In genomic region chr12:85417845-85418244, GRCm38 (mm10) we compare ENCODE assay signal across 10 mouse cellular contexts. TPM values are rescaled to one million over a fixed set of nuclear protein-coding genes. Genes with fewer than 3 reads are reported as not detected.
DNase-seq lines count a peak whose midpoint lies in the region; ATAC-seq and TF ChIP-seq lines count a peak whose summit lies in the region.
"Had no signal": no experiment of that assay in that cellular context is flagged by ENCODE, and none has a peak within 500 bp of the region (broad histone marks: within the 10 kb centered on the region; RNA-seq: fewer than 3 reads in every experiment).

No protein-coding gene starts in this region.

- no peak overlapping the region for H3K9ac ChIP-seq in liver, postnatal 0 days (replicated peaks)
- no peak overlapping the region for H3K9ac ChIP-seq in liver, embryonic 11.5 days (ENCODE audit: low read depth, low read length)
- H3K9ac ChIP-seq: heart, embryonic 13.5 days; neural tube, embryonic 13.5 days had no signal

- H3K4me1 ChIP-seq in liver, postnatal 0 days (ENCODE audit: insufficient read depth), result no peaks in the 10 kb centered on the region
- no peaks in the 10 kb centered on the region for H3K4me1 ChIP-seq in liver, embryonic 11.5 days (replicated peaks; ENCODE audit: control insufficient read depth, insufficient read depth, low read length)
- H3K4me1 ChIP-seq: neural tube, embryonic 13.5 days had no signal

- TF ChIP-seq CTCF in liver, postnatal 0 days (IDR thresholded peaks at IDR 0.05; ENCODE audit: low read depth), result no peak
- no peak for TF ChIP-seq CTCF in left cerebral cortex, adult 2 months (IDR thresholded peaks at IDR 0.05)

- no peak for TF ChIP-seq EP300 in liver, postnatal 0 days (IDR thresholded peaks at IDR 0.05; ENCODE audit: low read depth)

- 28% methylated on average over 9 of the region's 9 CpGs for WGBS in liver, postnatal 0 days (ENCODE audit: insufficient replicate concordance)
- WGBS in liver, embryonic 11.5 days, result 52% methylated on average over 9 of the region's 9 CpGs

- H3K27ac ChIP-seq in liver, postnatal 0 days (ENCODE audit: low read depth), result no peak overlapping the region
- no peak overlapping the region for H3K27ac ChIP-seq in liver, embryonic 11.5 days (ENCODE audit: low read depth, low read length)
- no peak overlapping the region for H3K27ac ChIP-seq in left cerebral cortex, adult 2 months
- H3K27ac ChIP-seq: heart, embryonic 13.5 days; neural tube, embryonic 13.5 days had no signal

- no peak overlapping the region for H3K4me2 ChIP-seq in liver, postnatal 0 days (ENCODE audit: low read depth, low read length)
- no peak overlapping the region for H3K4me2 ChIP-seq in liver, embryonic 11.5 days
- H3K4me2 ChIP-seq: heart, embryonic 13.5 days; neural tube, embryonic 13.5 days had no signal

- H3K36me3 ChIP-seq in liver, postnatal 0 days (replicated peaks; ENCODE audit: insufficient read depth, low read length), result no peaks in the 10 kb centered on the region
- H3K36me3 ChIP-seq in liver, embryonic 11.5 days (ENCODE audit: control insufficient read depth, insufficient read depth, low read length), result no peaks in the 10 kb centered on the region
- H3K36me3 ChIP-seq: heart, embryonic 13.5 days; neural tube, embryonic 13.5 days had no signal

- no peaks in the 10 kb centered on the region for H3K27me3 ChIP-seq in liver, postnatal 0 days (ENCODE audit: insufficient read depth, low read length)
- no peaks in the 10 kb centered on the region for H3K27me3 ChIP-seq in liver, embryonic 11.5 days (replicated peaks; ENCODE audit: control insufficient read depth, insufficient read depth, low read length)
- H3K27me3 ChIP-seq: heart, embryonic 13.5 days; neural tube, embryonic 13.5 days had no signal

- no peak for ATAC-seq in liver, postnatal 0 days
- ATAC-seq in liver, embryonic 11.5 days (replicated peaks; ENCODE audit: low FRiP score), result no peak
- peak; percentile 93 for ATAC-seq in granulocyte monocyte progenitor cell, adult 5-6 weeks (replicated peaks; ENCODE audit: poor library complexity, severe bottlenecking)

- no peak overlapping the region for H3K4me3 ChIP-seq in liver, postnatal 0 days (ENCODE audit: low read depth, low read length)
- H3K4me3 ChIP-seq in liver, embryonic 11.5 days (ENCODE audit: low read depth, low read length), result no peak overlapping the region
- H3K4me3 ChIP-seq in left cerebral cortex, adult 2 months, result no peak overlapping the region
- H3K4me3 ChIP-seq: heart, embryonic 13.5 days; neural tube, embryonic 13.5 days had no signal

- intact Hi-C loops in left cerebral cortex, adult 2 months (cut with DNase I), result no loop called here

- no peaks in the 10 kb centered on the region for H3K9me3 ChIP-seq in liver, postnatal 0 days (ENCODE audit: low read length)
- no peaks in the 10 kb centered on the region for H3K9me3 ChIP-seq in liver, embryonic 11.5 days (ENCODE audit: control insufficient read depth, low read length)

- peak; percentile 42 for DNase-seq in liver, postnatal 0 days
- no peak for DNase-seq in liver, embryonic 11.5 days (ENCODE audit: low spot score)
- peak; percentile 59 to 77 for DNase-seq in kidney, postnatal 4 days
- peak; percentile 75 for DNase-seq in thymus, postnatal 14 days
- DNase-seq in cerebellum, adult 18-20 months, result no peak
- no peak for DNase-seq in layer of hippocampus, postnatal 10 days (ENCODE audit: low spot score in 2 of 2)
- DNase-seq in left cerebral cortex, adult 2 months (ENCODE audit: extremely low spot score in 1 of 2, low spot score in 2 of 2), result no peak

RNA-seq across cellular contexts. Expression of gene Tmed10, which starts 43.2 kb away (rescaled TPM):
- 165 and 170 TPM in 2 replicates for polyA plus RNA-seq in liver, postnatal 0 days (2015; fragmentation: Nextera tagmentation; extraction: Ambion mirVana)
- polyA plus RNA-seq in liver, embryonic 11.5 days (2014; fragmentation: Nextera tagmentation; extraction: Ambion mirVana), result 271 and 278 TPM in 2 replicates
- total RNA-seq in granulocyte monocyte progenitor cell, adult 5-6 weeks (2014; fragmentation: Nextera tagmentation), result 278 and 296 TPM in 2 replicates
- total RNA-seq in granulocyte monocyte progenitor cell, adult 5-6 weeks (2017), result 176 and 201 TPM in 2 replicates
- 100 to 1,000 TPM; 147 to 155 TPM for total RNA-seq in layer of hippocampus, postnatal 10 days (2021)
- 100 to 1,000 TPM; 164 to 165 TPM for total RNA-seq in left cerebral cortex, adult 2 months (2021)

RNA-seq across cellular contexts. Expression of gene Fos, which starts 55.8 kb away (rescaled TPM):
- polyA plus RNA-seq in liver, postnatal 0 days (2015; fragmentation: Nextera tagmentation; extraction: Ambion mirVana), result 1.3 and 1.6 TPM in 2 replicates
- 1.3 and 1.6 TPM in 2 replicates for polyA plus RNA-seq in liver, embryonic 11.5 days (2014; fragmentation: Nextera tagmentation; extraction: Ambion mirVana)
- total RNA-seq in granulocyte monocyte progenitor cell, adult 5-6 weeks (2014; fragmentation: Nextera tagmentation), result 35.1 and 50.4 TPM in 2 replicates
- total RNA-seq in granulocyte monocyte progenitor cell, adult 5-6 weeks (2017), result 137 and 160 TPM in 2 replicates
- total RNA-seq in layer of hippocampus, postnatal 10 days (2021), result 1 to 10 TPM; 8.2 to 9.3 TPM
- 10 to 100 TPM; 56.9 to 88.9 TPM for total RNA-seq in left cerebral cortex, adult 2 months (2021)

Comparison
In these comparisons a context has a peak if more than half of its experiments do, and no peak if none do; other contexts are left out.
1. DNase-seq: peak in liver, postnatal 0 days (single experiment), kidney, postnatal 4 days (2 of 2) and thymus, postnatal 14 days (single experiment); none in liver, embryonic 11.5 days (single experiment), cerebellum, adult 18-20 months (0 of 2), layer of hippocampus, postnatal 10 days (0 of 2) and left cerebral cortex, adult 2 months (0 of 2).